Mouse (Mus musculus): ENCODE results near the gene Cdyl. TPM values are rescaled to one million over a fixed set of nuclear protein-coding genes. Genes with fewer than 3 reads are reported as not detected.

Cdyl gene
- polyA plus RNA-seq, 1 experiment from 2014 or later, result 9.5 TPM

DNA sequence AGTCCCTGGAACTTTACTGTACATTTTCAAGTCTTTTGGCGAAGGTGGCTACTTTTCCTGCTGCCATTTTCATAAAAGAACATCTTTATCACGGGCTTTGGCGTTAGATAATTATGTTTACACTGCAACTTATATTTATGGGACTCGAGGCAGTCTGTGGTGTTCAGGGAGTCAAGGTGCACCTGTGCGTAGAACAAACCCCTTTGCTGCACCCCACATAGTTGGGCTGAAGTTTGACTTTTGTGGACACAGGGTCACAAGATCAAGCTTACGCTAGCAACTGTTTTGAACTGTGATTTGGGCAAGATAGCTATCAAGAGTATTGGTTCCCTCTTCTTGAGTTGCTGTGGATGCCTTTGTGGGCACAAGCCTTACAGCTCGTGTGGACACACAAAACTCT is 140.6 kb downstream of the Cdyl start:
- no peaks in the 10 kb centered on the region for H3K9me3 ChIP-seq (replicated peaks)
- H3K4me2 ChIP-seq, result no peak overlapping the region
- no peak overlapping the region for H3K4me3 ChIP-seq (replicated peaks)
- H3K4me1 ChIP-seq (replicated peaks), result peaks cover 61% of the 10 kb centered on the region
- H3K36me3 ChIP-seq (replicated peaks), result 0 out of 2 replicates have a peak, but pooled peaks cover 8% of the 10 kb centered on the region
- H3K9ac ChIP-seq, result no peak overlapping the region
- 66% methylated on average over 7 of the region's 7 CpGs for WGBS (ENCODE audit: insufficient replicate concordance)
- ATAC-seq (ENCODE audit: insufficient read depth), result no peak
- H3K27ac ChIP-seq (replicated peaks), result no peak overlapping the region
- H3K27me3 ChIP-seq, result no peaks in the 10 kb centered on the region

DNA sequence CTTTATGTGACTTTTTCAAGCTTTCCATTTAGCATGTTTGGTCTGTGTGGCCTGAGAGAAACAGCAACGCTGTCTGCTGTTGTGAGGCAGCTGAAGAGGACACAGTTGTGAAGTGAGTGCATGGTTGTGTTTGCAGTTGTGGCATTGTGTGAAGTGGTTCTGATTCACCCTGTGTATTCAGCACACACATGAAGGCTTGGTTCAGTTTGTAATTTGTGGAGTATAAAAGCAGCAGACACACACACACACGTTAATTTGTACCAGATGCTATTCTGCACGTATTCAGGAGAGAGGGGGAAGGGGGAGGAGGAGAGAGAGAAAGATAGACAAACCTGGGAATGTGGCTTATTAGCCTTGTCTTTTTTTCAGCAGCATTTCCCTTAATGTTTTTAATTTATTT is 146.1 kb downstream of the Cdyl start:
- 0 out of 2 replicates have a peak, but pooled peaks cover 8% of the 10 kb centered on the region for H3K36me3 ChIP-seq (replicated peaks)
- no peak for ATAC-seq (ENCODE audit: insufficient read depth)
- no peak overlapping the region for H3K27ac ChIP-seq (replicated peaks)
- H3K27me3 ChIP-seq, result no peaks in the 10 kb centered on the region
- H3K4me1 ChIP-seq (replicated peaks), result peaks cover 60% of the 10 kb centered on the region
- H3K4me2 ChIP-seq, result no peak overlapping the region
- WGBS (ENCODE audit: insufficient replicate concordance), result 82% methylated on average over 3 of the region's 3 CpGs
- no peak overlapping the region for H3K4me3 ChIP-seq (replicated peaks)
- no peak overlapping the region for H3K9ac ChIP-seq
- H3K9me3 ChIP-seq (replicated peaks), result no peaks in the 10 kb centered on the region

GRCm38 (mm10) chr13:35806165-35806564 is 146.5 kb downstream of the Cdyl start:
- 90% methylated on average over 7 of the region's 7 CpGs for WGBS (ENCODE audit: insufficient replicate concordance)
- no peaks in the 10 kb centered on the region for H3K9me3 ChIP-seq (replicated peaks)
- H3K9ac ChIP-seq, result no peak overlapping the region
- no peaks in the 10 kb centered on the region for H3K27me3 ChIP-seq
- no peak overlapping the region for H3K27ac ChIP-seq (replicated peaks)
- H3K4me3 ChIP-seq (replicated peaks), result no peak overlapping the region
- no peak for ATAC-seq (ENCODE audit: insufficient read depth)
- H3K4me2 ChIP-seq, result no peak overlapping the region
- H3K36me3 ChIP-seq (replicated peaks), result 0 out of 2 replicates have a peak, but pooled peaks cover 8% of the 10 kb centered on the region
- peaks cover 61% of the 10 kb centered on the region for H3K4me1 ChIP-seq (replicated peaks)

DNA sequence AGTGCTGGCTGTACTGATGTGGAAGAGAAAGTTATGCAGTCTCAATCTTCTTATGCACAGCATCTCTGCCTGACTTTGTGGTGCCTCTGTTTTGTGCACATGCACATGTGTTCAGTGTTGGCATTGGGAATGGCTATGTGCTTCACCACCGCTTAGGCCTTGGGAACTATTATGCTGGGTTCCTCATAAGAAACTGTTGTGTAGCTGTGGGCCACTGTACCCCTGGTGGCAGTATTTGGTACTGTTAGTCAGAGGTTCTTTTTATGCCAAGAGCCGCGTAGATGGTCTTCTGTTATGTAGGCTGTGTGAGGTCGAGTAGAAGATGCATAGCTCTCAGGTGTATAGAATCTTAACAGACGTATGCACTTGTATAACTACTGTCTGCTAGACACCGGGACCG is 147.4 kb downstream of the Cdyl start:
- Histone ChIP-seq H3K4me1 (replicated peaks) (peaks cover 66% of the 10 kb centered on the region), H3K4me3 (replicated peaks) (no peak overlapping the region), H3K9me3 (replicated peaks) (no peaks in the 10 kb centered on the region), H3K9ac (no peak overlapping the region), H3K4me2 (no peak overlapping the region), H3K36me3 (replicated peaks) (0 out of 2 replicates have a peak, but pooled peaks cover 8% of the 10 kb centered on the region), H3K27me3 (no peaks in the 10 kb centered on the region), H3K27ac (replicated peaks) (0 out of 2 replicates have a peak overlapping the region, but pooled peaks have one; percentile 43)
- WGBS (ENCODE audit: insufficient replicate concordance), result 84% methylated on average over 7 of the region's 7 CpGs
- no peak for ATAC-seq (ENCODE audit: insufficient read depth)

GRCm38 (mm10) chr13:35807525-35807924 is 147.9 kb downstream of the Cdyl start:
- Histone ChIP-seq H3K36me3 (replicated peaks) (0 out of 2 replicates have a peak, but pooled peaks cover 8% of the 10 kb centered on the region), H3K4me2 (0 out of 2 replicates have a peak overlapping the region, but pooled peaks have one; percentile 2), H3K4me3 (replicated peaks) (no peak overlapping the region), H3K9me3 (replicated peaks) (no peaks in the 10 kb centered on the region), H3K27ac (replicated peaks) (peak overlapping the region; percentile 43), H3K27me3 (no peaks in the 10 kb centered on the region), H3K4me1 (replicated peaks) (peaks cover 68% of the 10 kb centered on the region), H3K9ac (no peak overlapping the region)
- 49% methylated on average over 4 of the region's 4 CpGs for WGBS (ENCODE audit: insufficient replicate concordance)
- peak; percentile 69 for ATAC-seq (ENCODE audit: insufficient read depth)

DNA sequence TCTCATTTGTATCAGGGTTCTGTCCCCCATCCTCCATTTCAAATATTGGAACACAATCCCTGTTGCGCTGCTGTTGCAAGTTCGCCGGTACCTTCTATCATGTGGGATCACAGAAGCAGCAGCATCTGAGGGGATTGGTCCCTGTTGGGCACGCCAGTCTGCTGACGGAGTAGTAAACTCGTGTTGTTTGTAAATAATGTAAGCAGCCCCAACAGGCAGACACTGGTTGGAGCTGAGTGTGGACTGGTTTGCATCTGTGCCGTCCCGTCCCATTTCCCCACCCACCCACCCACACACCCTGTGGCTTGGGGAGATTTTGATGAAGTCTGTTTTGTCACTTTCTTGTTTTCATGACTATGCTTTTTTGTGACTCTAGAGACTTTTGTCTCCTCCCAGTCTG is 148.3 kb downstream of the Cdyl start:
- H3K27ac ChIP-seq (replicated peaks), result peak overlapping the region; percentile 43
- H3K27me3 ChIP-seq, result no peaks in the 10 kb centered on the region
- WGBS (ENCODE audit: insufficient replicate concordance), result 67% methylated on average over 8 of the region's 8 CpGs
- no peaks in the 10 kb centered on the region for H3K9me3 ChIP-seq (replicated peaks)
- H3K36me3 ChIP-seq (replicated peaks), result 0 out of 2 replicates have a peak, but pooled peaks cover 8% of the 10 kb centered on the region
- 0 out of 2 replicates have a peak overlapping the region, but pooled peaks have one; percentile 2 for H3K4me2 ChIP-seq
- no peak overlapping the region for H3K9ac ChIP-seq
- no peak overlapping the region for H3K4me3 ChIP-seq (replicated peaks)
- no peak for ATAC-seq (ENCODE audit: insufficient read depth)
- peaks cover 69% of the 10 kb centered on the region for H3K4me1 ChIP-seq (replicated peaks)

- Histone ChIP-seq H3K4me1 (replicated peaks) (peaks cover 72% of the 10 kb centered on the region), H3K36me3 (replicated peaks) (no peaks in the 10 kb centered on the region), H3K27ac (replicated peaks) (peak overlapping the region; percentile 58), H3K4me3 (replicated peaks) (no peak overlapping the region), H3K9me3 (replicated peaks) (no peaks in the 10 kb centered on the region), H3K27me3 (no peaks in the 10 kb centered on the region), H3K4me2 (peak overlapping the region; percentile 0; the same call in 1 of the 2 replicates), H3K9ac (peak overlapping the region; percentile 9; the same call in 1 of the 2 replicates)
- WGBS (ENCODE audit: insufficient replicate concordance), result 31% methylated on average over 5 of the region's 5 CpGs
- peak; percentile 4; the same call in 1 of the 2 replicates for ATAC-seq (ENCODE audit: insufficient read depth)
Measured at GRCm38 (mm10) chr13:35809252-35810159, 149.9 kb downstream of the Cdyl start.

- Histone ChIP-seq H3K4me3 (replicated peaks) (no peak overlapping the region), H3K4me1 (replicated peaks) (peaks cover 75% of the 10 kb centered on the region), H3K9ac (no peak overlapping the region), H3K36me3 (replicated peaks) (no peaks in the 10 kb centered on the region), H3K27ac (replicated peaks) (peak overlapping the region; percentile 58), H3K9me3 (replicated peaks) (no peaks in the 10 kb centered on the region), H3K27me3 (no peaks in the 10 kb centered on the region), H3K4me2 (0 out of 2 replicates have a peak overlapping the region, but pooled peaks have one; percentile 0)
- WGBS (ENCODE audit: insufficient replicate concordance), result 24% methylated on average over 6 of the region's 6 CpGs
- ATAC-seq (ENCODE audit: insufficient read depth), result peak; percentile 41; the same call in 1 of the 2 replicates
Measured at GRCm38 (mm10) chr13:35810160-35810537, 150.5 kb downstream of the Cdyl start.

GRCm38 (mm10) chr13:35811361-35812190 is 151.9 kb downstream of the Cdyl start:
- Histone ChIP-seq H3K27ac (replicated peaks) (no peak overlapping the region), H3K9me3 (replicated peaks) (no peaks in the 10 kb centered on the region), H3K4me1 (replicated peaks) (peaks cover 70% of the 10 kb centered on the region), H3K27me3 (no peaks in the 10 kb centered on the region), H3K9ac (no peak overlapping the region), H3K4me3 (replicated peaks) (no peak overlapping the region), H3K4me2 (no peak overlapping the region), H3K36me3 (replicated peaks) (peaks cover 11% of the 10 kb centered on the region)
- no peak for ATAC-seq (ENCODE audit: insufficient read depth)
- WGBS (ENCODE audit: insufficient replicate concordance), result 73% methylated on average over 11 of the region's 11 CpGs

DNA sequence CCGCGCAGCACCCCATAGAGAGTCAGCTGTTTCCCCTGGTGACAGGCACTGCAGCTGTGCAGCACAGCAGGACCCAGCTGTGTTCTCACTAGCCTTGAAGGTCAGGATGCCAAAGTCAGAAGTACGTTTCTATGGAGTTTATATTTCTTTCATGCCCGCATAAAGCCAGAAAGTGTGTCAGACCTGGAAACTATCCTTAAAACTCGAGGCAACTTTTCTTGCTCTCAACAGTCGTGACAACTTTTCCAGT is 152.5 kb downstream of the Cdyl start:
- H3K4me3 ChIP-seq (replicated peaks), result no peak overlapping the region
- H3K9ac ChIP-seq, result no peak overlapping the region
- H3K4me2 ChIP-seq, result no peak overlapping the region
- no peak for ATAC-seq (ENCODE audit: insufficient read depth)
- H3K27me3 ChIP-seq, result no peaks in the 10 kb centered on the region
- H3K36me3 ChIP-seq (replicated peaks), result peaks cover 16% of the 10 kb centered on the region
- no peak overlapping the region for H3K27ac ChIP-seq (replicated peaks)
- 77% methylated on average over 6 of the region's 6 CpGs for WGBS (ENCODE audit: insufficient replicate concordance)
- H3K4me1 ChIP-seq (replicated peaks), result peaks cover 65% of the 10 kb centered on the region
- H3K9me3 ChIP-seq (replicated peaks), result no peaks in the 10 kb centered on the region
